Mouse (Mus musculus) G1E (cell line): Measurements from ENCODE around the gene Adamts6.

Source experiments
- CTCF ChIP-seq: IDR thresholded peaks from 2 replicates; pipeline ENCODE4 v1.5.1; 2012; ENCODE audit warnings: low read depth, low read length, inconsistent platforms, mixed read lengths
- GATA1 ChIP-seq: IDR thresholded peaks from 2 replicates; pipeline ENCODE4 v1.6.1; 2012; ENCODE audit warnings: borderline replicate concordance, low read length, inconsistent platforms, mixed read lengths
- TAL1 ChIP-seq: conservative IDR thresholded peaks from 2 replicates; pipeline ENCODE4 v1.6.1; 2012; ENCODE audit warnings: low read depth, low read length, inconsistent platforms, mixed read lengths

- TF ChIP-seq CTCF (no peak), GATA1 (no peak), TAL1 (no peak)
Observed at GRCm38 (mm10) chr13:104352590-104352989, 65.0 kb downstream of the Adamts6 start.
